Mouse (Mus musculus) CD4-positive helper T cell, adult 2 months (primary cell): Measurements from ENCODE around the gene Ptpre.
A peak's percentile ranks its signal among the peaks of the same experiment; 100 is the strongest.
"Not testable (repeated sequence)": the region's sequence is repeated elsewhere in the genome, so short reads cannot be mapped to it uniquely, and the experiment has no call there.

ENCODE experiments used
- DNase-seq: peaks from one replicate; pipeline ENCODE4 v3.0.0-alpha.2; 2012; ENCODE audit warnings: low read depth, missing footprints, low spot score

Ptpre gene

DNA sequence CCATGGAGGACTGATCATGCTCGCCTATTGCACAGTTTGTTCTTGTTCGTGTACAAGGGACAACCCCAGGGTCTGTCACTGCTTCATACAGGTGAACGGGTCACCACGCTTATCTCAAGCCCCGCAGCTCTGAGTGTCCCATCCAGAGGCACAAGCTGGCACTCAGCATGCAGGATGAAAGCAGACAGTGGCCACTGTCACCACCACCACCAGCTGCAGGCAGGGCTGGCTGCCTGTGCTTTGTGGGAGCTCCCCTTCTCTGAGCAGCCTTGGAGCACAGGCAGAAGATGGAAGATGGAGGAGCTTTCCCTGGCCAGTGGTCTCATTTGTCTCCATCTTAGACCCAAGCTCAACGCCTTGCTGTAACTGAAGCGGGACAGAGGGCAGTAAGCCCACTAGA lies 147.7 kb downstream of the Ptpre start:
- DNase-seq: no peak

DNA sequence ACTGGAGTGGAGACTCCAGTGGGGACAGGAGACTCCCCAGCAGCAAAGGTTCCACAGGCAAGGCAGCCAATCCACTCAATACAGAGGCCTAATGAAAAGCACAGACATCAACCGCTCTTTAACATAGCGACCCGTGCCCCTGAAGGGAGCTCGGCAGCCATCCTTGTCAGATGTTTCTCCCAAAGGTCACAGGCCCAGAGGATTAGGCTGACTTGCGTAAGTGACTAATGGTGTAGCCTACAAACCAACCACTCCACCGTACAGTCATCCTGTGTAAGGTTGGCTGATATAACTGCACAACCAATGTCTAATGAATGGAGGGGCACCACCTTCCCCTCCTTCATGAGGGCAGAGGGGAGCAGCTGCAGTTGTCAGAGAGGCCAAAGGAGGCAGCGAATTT lies 152.1 kb downstream of the Ptpre start:
- DNase-seq: no peak

DNA sequence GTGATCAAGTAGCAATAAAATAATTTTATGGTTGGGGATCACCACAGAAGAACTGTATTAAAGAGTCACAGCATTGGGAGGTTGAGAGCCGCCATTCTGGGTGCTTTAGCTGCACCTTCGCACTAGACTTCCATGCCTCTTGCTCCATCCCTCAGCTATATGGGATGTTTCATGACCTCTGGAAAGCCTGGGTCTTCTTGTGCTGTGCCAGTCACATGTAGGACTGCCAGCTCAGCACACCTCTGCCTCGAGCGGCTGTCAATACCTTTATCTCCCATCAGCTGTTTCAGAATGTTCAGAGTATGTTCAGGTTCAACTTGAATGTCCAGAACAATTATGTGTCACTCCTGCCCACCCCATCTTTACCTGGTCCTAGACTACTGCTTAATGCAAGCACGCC lies 154.7 kb downstream of the Ptpre start:
- DNase-seq: no peak

DNA sequence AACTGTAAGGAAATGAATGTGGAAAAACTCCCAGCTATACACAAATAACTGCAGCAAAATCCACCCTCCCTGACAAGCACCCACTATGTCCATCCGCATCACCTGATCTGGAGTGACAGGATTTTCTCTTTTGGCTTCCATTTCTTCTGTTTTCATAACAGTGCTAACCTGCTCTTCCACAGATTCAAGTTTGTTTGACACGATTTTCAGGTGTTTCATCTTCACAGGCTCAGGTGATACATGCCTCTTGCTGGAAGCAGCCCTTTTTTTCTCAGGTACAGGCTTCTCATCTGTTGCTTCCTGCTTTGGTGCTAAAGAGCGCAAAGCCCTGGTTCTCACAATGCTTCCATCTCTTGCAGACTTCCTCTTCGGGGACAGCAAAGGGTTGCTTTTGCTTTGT lies 156.8 kb downstream of the Ptpre start:
- no peak for DNase-seq

DNA sequence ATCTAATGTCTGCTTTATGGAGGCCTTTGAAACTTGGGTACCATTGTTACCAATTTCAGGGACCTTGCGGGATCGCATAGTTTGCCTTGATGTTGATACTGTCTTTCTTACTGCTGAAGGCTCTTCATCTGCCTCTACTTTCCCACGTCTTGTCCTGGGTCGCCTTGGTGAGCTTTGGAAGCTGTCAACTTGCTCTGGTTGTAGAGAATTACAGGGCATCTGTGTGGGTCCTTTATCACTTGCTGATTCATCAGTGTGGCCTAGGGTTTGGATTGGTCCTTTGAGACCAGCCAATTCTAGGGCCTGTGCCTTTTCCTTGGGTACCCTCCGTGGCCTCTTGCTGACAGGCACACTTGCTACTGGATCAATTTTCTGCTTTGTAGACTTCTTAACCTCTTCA lies 157.5 kb downstream of the Ptpre start:
- DNase-seq: no peak

DNA sequence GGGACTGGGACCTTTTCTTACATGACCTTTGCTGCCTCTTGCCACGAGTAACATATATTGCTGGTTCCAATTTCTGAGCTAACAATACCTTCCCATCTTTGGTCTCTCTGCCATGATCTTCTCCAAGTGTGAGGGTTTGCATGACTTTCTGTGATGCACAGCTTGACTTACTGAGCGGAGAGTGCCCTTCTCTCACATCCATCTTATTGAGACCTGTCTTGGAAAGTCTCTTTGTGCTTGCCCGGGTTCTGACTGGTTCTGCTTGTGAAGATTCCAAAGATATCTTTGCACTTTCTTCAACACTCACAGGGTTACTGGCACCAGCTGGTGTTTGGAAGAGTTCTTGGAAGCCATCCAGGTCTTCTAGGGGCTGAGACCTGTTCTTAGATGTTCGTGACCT lies 158.8 kb downstream of the Ptpre start:
- no peak for DNase-seq

DNA sequence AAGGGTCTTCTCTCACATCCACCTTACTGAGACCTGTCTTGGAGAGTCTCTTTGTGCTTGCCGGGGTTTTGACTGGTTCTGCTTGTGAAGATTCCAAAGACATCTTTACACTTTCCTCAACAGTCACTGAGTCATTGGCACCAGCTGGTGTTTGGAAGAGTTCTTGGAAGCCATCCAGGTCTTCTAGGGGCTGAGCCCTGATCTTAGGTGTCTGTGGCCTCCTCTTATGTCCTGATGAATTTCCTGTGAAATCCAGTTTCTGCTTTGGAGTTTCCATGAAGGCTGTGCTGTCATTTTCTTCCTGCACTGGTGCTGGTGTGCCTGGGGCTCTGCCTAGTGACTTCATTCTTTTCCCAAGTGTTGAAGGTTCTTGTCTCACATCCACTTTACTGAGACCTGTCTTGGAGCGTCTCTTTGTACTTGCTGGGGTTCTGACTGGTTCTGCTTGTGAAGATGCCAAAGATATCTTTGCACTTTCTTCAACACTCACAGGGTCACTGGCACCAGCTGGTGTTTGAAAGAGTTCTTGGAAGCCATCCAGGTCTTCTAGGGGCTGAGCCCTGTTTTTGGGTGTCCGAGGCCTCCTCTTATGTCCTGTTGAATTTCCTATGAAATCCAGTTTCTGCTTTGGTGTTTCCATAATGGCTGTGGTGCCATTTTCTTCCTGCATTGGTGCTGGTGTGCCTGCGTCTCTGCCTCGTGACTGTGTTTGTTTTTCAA lies 159.9 kb downstream of the Ptpre start:
- not testable (repeated sequence) for DNase-seq

DNA sequence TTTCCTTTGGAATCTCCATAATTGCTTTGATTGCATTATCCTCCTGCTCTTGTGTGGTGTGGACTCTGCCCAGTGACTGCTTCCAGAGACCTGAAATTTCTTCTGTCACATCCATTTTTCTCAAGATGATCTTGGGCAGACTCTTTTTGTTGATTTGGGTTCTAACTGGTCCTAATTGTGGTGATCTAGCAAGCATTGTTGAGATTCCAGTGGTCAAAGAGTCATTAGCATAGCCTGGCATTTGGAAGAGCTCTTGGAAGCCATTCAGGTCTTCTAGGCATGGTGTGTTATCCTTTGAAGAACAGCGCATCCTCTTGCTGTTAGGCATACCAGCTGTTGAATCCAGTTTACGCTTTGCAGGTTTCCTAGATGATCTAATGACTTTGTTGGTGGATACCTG lies 161.1 kb downstream of the Ptpre start:
- no peak for DNase-seq

DNA sequence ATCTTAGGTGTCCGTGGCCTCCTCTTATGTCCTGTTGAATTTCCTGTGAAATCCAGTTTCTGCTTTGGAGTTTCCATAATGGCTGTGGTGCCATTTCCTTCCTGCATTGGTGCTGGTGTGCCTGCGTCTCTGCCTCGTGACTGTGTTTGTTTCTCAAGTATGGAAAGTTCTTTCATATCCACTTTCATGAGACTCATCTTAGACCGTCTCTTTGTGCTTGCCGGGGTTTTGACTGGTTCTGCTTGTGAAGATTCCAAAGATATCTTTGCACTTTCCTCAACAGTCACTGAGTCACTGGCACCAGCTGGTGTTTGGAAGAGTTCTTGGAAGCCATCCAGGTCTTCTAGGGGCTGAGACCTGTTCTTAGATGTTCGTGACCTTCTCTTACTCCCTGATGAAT lies 162.1 kb downstream of the Ptpre start:
- not testable (repeated sequence) for DNase-seq

DNA sequence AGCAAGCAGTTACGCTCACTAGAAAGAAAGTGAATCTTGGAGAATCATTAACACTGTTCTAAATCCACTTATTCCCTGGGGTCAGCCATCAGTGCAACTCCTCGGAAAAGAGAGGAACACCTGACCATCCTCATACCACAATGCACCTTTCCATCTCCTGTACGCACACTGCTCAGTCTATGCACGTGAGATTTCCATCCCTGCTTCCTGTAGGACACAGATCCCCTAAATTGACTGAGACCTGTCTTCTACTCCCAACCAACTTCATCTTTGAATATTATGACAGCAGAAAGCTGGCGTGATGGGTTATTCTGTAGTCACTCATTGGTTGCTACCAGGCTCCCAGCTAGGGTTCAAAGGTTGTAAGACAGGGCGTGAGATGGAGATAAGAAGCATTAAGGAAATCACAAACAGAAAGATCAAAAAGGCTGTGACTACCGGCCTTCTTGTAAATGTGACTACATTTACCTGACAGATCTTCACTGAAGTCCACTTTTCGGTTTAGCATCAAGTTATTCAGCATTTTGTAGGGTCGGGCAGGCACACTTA lies 166.4 kb downstream of the Ptpre start:
- no peak for DNase-seq

DNA sequence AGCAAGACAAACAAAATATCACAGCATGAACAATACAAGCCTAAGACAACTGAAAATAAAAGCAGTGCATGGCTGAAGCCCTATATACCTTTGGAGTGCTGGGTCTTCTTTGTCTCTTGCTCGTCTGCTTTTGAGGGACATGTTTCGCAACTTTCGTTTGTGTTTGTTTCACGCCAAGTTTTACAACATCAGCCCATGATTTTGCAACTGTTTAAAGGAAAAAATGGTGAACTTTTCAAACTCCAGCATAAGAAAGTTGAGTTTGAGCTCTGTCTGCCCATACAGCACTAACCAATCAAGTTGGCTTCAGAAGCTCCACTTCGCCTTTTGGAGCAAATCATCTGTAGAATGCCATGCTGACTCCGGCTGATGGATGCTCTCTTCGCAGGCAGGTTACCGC lies 167.0 kb downstream of the Ptpre start:
- no peak for DNase-seq

DNA sequence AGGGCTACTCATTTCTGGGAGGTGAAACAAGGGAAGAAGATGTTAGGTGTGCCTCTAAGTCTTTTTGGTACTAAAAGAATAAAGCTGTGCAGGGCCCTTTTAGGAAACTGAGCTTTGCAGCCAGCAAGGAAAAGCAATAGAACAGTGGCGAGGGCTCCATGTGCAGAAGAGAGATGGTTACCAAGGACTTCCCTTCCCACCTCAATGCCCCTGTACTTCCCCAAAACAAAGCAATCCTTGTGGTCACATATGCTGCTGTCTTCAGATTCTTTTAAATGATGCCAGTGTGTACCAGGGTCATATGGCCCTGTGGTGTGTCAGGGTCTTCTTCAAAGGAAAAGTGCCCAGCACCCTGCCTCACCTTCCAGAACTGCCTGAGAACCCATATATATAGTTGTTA lies 167.8 kb downstream of the Ptpre start:
- no peak for DNase-seq

DNA sequence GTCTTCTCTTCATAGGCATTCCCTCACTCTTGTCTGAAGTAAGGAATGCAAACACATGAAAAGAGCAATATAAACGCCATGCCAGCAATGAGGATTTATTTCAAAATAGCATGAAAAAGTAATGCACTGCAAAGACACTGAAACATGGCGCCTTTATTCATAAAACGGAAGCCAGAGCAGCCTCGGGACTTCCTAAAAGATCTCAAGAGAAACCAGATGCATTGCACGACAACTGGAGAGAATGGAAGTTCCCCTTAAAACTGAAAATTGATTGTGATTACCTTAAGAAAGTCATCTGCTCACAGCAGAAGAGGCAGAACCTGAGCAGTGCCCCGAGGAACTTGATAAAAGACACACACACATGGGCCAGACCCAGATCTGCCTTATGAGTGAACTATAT lies 168.5 kb downstream of the Ptpre start:
- DNase-seq: no peak

DNA sequence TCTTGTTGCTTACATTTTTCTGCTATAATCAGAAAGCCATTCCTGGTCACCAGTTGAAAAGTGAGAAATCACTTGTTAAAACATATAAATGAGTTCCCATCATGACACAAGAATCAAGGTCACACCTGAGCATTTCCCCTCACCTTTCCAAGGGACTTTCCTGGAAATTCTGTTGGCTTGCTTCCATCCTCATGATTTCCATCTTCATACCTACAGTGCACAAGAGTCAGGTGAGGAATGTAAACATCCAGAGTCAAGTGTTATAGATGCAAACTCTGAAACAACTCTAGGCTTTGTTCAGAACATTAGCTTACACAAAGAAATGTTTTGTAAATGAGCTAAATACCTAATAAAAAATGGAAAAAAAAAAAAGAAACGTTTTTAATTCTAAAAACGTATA lies 173.4 kb downstream of the Ptpre start:
- DNase-seq: no peak

DNA sequence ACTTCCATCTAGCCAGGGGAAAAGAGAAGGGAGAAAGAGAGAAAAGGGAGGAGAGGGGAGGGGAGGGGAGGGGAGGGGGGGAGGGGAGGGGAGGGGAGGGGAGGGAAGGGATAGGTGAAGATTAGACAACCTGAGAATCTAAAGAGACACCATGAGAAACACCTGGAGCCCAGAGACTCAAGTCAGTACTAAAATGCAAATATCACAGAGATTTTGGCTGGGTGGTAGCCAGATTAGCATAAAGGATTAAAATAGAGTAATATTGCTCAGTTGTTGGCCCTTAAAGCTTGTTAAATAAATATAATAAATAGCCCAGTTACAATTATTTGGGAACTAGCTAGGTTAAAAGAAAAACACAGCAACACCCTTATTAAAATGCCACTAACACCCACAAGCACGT lies 175.3 kb downstream of the Ptpre start:
- no peak for DNase-seq

DNA sequence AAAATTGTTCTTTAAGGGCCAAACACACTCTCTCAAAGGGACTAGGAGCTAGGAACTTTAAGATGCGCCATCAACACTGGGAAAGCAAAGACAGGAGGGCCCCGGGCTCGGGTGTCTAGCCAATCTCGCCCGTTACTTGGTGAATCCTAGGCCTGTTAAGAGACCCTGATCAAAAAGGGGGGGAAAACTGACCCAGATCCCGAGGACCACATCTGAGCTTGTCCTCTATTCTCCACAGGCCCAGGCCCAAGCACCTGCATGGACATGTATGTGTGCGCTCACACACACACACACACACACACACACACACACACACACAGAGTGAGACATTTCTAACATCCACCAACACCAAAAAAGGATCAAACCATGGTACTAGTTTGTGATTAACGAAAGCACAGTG lies 176.0 kb downstream of the Ptpre start:
- DNase-seq: peak; percentile 42

DNA sequence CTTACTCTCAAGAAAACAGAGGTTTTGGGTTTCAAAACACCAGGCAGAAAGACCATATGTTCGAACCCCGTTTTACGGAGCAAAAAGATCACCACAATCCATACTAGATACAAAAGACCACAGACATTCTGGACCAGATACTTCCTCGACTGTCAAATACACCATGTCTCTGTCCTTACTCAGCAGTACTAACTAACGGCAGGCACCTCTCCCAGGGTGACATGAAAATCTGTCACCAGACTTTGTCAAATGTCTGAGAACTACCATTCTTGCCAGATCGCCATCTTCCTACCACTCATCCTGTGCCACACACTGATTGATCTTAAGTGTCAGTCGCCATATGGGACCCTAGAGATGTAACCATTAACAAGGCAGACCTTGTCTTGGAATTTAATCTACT lies 177.9 kb downstream of the Ptpre start:
- peak; percentile 26 for DNase-seq

DNA sequence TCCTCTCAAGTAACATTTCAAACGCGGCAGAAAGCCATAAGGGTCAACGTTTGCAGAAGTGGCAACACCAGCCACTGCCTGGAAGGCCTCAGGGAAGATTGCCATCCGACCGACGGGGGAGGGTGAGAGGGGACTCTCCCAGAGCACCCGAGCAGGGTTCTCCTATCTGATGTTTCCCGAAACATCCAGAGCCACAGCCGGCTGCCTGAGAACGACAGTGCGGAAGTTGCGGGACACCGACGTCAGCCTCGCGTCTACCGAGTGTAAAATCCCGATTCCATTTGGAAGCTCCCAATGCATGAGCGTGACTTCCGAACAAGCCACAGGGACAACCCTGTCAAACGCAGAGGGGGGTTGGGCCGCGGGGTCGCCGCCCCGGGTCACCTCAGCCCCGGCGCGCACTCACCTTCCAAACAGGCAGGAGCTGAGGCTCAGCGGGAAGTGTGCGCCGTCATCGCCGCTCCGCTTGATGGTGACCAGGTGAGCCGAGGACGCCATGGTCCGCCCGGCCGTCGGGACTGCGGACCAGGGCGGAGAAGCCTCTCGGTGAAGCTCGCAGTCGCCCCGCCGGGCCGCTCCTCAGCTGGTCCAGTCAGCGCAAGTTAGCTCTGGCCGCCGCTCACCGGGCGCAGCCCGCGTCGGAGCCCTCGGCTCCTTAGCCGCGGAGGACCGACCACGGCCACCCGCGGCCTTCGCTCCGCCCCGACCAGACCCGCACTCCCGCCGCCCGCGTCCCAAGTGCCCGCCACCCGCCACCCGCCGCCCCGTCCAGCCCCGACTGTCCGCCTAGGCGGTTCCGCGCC lies 178.6 kb downstream of the Ptpre start, which contains the start of gene Mki67:
Gene Mki67 (minus strand): TSS at position 720 of the 803 bp plus-strand sequence.
- peak; percentile 63 for DNase-seq

DNA sequence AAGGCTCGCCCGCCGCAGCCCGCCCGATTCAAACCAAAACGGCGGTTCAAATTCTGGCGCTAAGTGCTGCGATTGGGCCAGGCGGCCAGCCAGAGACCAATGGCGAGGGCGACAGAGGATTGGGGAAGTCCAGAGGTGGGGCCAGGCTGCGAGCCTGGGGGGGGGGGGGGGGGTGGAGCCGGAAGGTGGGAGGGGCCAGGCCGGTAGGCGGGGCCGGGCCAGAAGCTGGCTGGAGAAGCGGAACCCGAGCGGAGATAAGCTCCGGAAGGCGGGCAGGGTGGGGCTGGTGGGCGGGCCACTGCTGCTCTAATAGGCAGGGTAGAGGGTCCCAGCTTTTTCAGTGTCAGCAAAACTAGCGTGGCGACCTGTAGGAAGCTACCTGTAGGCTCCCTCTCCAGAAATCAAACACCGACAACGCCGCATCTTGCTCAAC lies 179.2 kb downstream of the Ptpre start:
- peak; percentile 93 for DNase-seq

DNA sequence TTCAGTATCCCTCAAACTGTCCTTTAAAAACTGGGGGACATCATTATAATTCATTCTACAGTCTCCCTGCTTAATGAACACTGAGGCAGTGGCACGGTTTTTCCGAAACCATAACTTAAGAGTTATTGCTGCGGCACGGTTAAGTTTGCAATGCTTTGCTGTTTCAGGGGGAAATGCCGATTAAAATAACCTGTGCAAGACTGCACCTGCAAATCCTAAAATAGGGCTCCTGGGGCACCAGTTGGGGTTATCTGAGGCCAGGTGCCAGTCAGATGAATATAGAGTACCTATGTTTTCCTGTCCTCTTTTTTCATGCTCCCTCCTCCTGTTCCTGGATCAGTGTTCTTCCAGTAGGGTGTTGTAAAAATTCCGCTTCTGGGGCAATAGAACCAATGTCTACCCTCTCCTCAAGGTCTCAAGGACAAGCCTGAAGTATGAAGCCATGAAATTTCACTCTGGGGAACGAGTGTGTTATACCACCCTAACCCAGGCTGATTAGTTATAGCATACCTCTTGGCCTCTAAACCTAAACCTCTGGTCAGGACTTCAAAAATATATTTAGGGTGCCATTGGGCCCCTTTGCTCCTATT lies 179.8 kb downstream of the Ptpre start:
- DNase-seq: no peak

DNA sequence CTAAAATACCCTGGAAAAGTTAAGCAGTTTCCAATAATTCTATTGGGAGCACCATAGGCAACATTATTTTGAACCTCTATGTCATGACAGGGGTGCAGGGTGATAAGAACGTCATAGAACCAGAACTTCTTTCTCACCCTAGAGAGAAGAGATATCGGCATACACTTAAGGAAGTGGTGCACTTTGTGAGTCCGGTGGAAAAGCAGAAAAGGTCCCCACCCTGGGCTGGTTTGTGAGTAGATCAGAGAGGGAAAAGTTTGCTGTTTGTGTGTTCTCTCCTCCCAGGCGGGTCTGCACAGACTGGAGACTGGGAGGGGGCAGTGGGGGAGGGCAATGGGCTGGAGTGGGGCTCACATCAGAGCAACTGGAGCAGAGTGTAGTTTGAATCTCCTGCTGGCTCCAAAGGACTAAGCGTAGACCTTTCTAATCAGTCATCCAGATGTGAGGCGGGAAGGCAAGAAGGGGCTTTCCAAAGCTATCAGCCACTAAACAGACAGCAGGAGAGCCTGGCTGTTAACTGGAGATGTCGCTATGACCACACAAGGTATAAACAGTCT lies 184.2 kb downstream of the Ptpre start:
- DNase-seq: no peak
